Mouse (Mus musculus): ENCODE data around the gene Aox2. TPM values are rescaled to one million over a fixed set of nuclear protein-coding genes. Genes with fewer than 3 reads are reported as not detected.
A peak's percentile ranks its signal among the peaks of the same experiment; 100 is the strongest.

Gene Aox2
- polyA plus RNA-seq, 1 experiment from 2014 or later = 0.02 TPM

GRCm38 (mm10) chr1:58238440-58238839, 39.7 kb upstream of the Aox2 start:
- Histone ChIP-seq H3K4me2 (replicated peaks; ENCODE audit: low read depth, low read length) (no peak overlapping the region), H3K4me1 (ENCODE audit: insufficient read depth, low read depth, low read length) (no peaks in the 10 kb centered on the region), H3K9ac (replicated peaks; ENCODE audit: low read depth) (no peak overlapping the region), H3K27ac (ENCODE audit: low read length) (no peak overlapping the region), H3K27me3 (replicated peaks; ENCODE audit: insufficient read depth, low read length) (no peaks in the 10 kb centered on the region), H3K4me3 (ENCODE audit: low read depth, low read length) (no peak overlapping the region), H3K9me3 (ENCODE audit: low read length) (no peaks in the 10 kb centered on the region), H3K36me3 (ENCODE audit: insufficient read depth, low read length) (no peaks in the 10 kb centered on the region)
- ATAC-seq (no peak), DNase-seq (ENCODE audit: low spot score) (no peak)
- TF ChIP-seq CTCF (IDR thresholded peaks at IDR 0.05) = no peak
- TF ChIP-seq EP300 (IDR thresholded peaks at IDR 0.05) = no peak
- 64% methylated on average over 5 of the region's 5 CpGs for WGBS

GRCm38 (mm10) chr1:58238961-58239360, 39.2 kb upstream of the Aox2 start:
- Histone ChIP-seq H3K27me3 (replicated peaks; ENCODE audit: insufficient read depth, low read length) (no peaks in the 10 kb centered on the region), H3K4me3 (ENCODE audit: low read depth, low read length) (no peak overlapping the region), H3K27ac (ENCODE audit: low read length) (no peak overlapping the region), H3K4me2 (replicated peaks; ENCODE audit: low read depth, low read length) (no peak overlapping the region), H3K4me1 (ENCODE audit: insufficient read depth, low read depth, low read length) (no peaks in the 10 kb centered on the region), H3K36me3 (ENCODE audit: insufficient read depth, low read length) (no peaks in the 10 kb centered on the region), H3K9ac (replicated peaks; ENCODE audit: low read depth) (no peak overlapping the region), H3K9me3 (ENCODE audit: low read length) (no peaks in the 10 kb centered on the region)
- no peak for ATAC-seq
- TF ChIP-seq CTCF (IDR thresholded peaks at IDR 0.05) = no peak
- TF ChIP-seq EP300 (IDR thresholded peaks at IDR 0.05) = no peak
- 86% methylated on average over 9 of the region's 9 CpGs for WGBS
- DNase-seq (ENCODE audit: low spot score) = no peak

- H3K4me1 ChIP-seq (ENCODE audit: insufficient read depth, low read depth, low read length) = no peaks in the 10 kb centered on the region
- no peaks in the 10 kb centered on the region for H3K9me3 ChIP-seq (ENCODE audit: low read length)
- no peak overlapping the region for H3K4me2 ChIP-seq (replicated peaks; ENCODE audit: low read depth, low read length)
- H3K9ac ChIP-seq (replicated peaks; ENCODE audit: low read depth) = no peak overlapping the region
- DNase-seq (ENCODE audit: low spot score) (peak; percentile 26), ATAC-seq (0 out of 2 replicates have a peak, but pooled peaks have one; percentile 8)
- TF ChIP-seq EP300 (IDR thresholded peaks at IDR 0.05) (no peak), CTCF (IDR thresholded peaks at IDR 0.05) (no peak; the same call in 1 of the 2 replicates)
- no peak overlapping the region for H3K27ac ChIP-seq (ENCODE audit: low read length)
- WGBS = 53% methylated on average over 6 of the region's 6 CpGs
- H3K4me3 ChIP-seq (ENCODE audit: low read depth, low read length) = no peak overlapping the region
- no peaks in the 10 kb centered on the region for H3K36me3 ChIP-seq (ENCODE audit: insufficient read depth, low read length)
- H3K27me3 ChIP-seq (replicated peaks; ENCODE audit: insufficient read depth, low read length) = no peaks in the 10 kb centered on the region
Measured at GRCm38 (mm10) chr1:58240347-58240746, 37.8 kb upstream of the Aox2 start.

DNA sequence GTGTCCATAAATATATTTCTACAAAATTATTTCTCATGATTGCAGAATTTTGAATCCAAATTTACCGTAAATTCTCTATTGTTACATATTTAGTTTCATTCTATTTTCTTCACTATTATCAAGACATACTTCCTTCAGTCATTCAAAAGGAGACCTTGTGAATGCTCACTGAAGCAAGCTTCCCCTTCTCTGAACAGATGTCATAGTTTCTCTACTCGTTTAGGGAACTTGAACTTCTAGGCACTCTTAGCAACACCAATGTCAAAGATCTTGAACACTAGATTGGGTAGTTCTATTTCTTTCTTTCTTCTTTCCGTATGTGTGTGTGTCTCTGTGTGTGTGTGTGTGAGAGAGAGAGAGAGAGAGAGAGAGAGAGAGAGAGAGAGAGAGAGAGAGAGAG, 33.6 kb upstream of the Aox2 start:
- H3K9ac ChIP-seq (replicated peaks; ENCODE audit: low read depth) = no peak overlapping the region
- no peak overlapping the region for H3K4me3 ChIP-seq (ENCODE audit: low read depth, low read length)
- TF ChIP-seq EP300 (IDR thresholded peaks at IDR 0.05) (no peak), CTCF (IDR thresholded peaks at IDR 0.05) (no peak)
- H3K4me1 ChIP-seq (ENCODE audit: insufficient read depth, low read depth, low read length) = no peaks in the 10 kb centered on the region
- no peak overlapping the region for H3K27ac ChIP-seq (ENCODE audit: low read length)
- 72% methylated on average over 3 of the region's 3 CpGs for WGBS
- no peaks in the 10 kb centered on the region for H3K9me3 ChIP-seq (ENCODE audit: low read length)
- H3K36me3 ChIP-seq (ENCODE audit: insufficient read depth, low read length) = no peaks in the 10 kb centered on the region
- no peak overlapping the region for H3K4me2 ChIP-seq (replicated peaks; ENCODE audit: low read depth, low read length)
- H3K27me3 ChIP-seq (replicated peaks; ENCODE audit: insufficient read depth, low read length) = no peaks in the 10 kb centered on the region
- no peak for ATAC-seq
- no peak for DNase-seq (ENCODE audit: low spot score)

GRCm38 (mm10) chr1:58248518-58248917, 29.6 kb upstream of the Aox2 start:
- Histone ChIP-seq H3K4me3 (ENCODE audit: low read depth, low read length) (no peak overlapping the region), H3K9me3 (ENCODE audit: low read length) (no peaks in the 10 kb centered on the region), H3K9ac (replicated peaks; ENCODE audit: low read depth) (no peak overlapping the region), H3K4me1 (ENCODE audit: insufficient read depth, low read depth, low read length) (no peaks in the 10 kb centered on the region), H3K36me3 (ENCODE audit: insufficient read depth, low read length) (no peaks in the 10 kb centered on the region), H3K27me3 (replicated peaks; ENCODE audit: insufficient read depth, low read length) (no peaks in the 10 kb centered on the region), H3K27ac (ENCODE audit: low read length) (no peak overlapping the region), H3K4me2 (replicated peaks; ENCODE audit: low read depth, low read length) (no peak overlapping the region)
- DNase-seq (ENCODE audit: low spot score) = no peak
- no peak for ATAC-seq
- TF ChIP-seq EP300 (IDR thresholded peaks at IDR 0.05) (no peak), CTCF (IDR thresholded peaks at IDR 0.05) (no peak)
- WGBS = 47% methylated on average over 1 of the region's 1 CpGs

DNA sequence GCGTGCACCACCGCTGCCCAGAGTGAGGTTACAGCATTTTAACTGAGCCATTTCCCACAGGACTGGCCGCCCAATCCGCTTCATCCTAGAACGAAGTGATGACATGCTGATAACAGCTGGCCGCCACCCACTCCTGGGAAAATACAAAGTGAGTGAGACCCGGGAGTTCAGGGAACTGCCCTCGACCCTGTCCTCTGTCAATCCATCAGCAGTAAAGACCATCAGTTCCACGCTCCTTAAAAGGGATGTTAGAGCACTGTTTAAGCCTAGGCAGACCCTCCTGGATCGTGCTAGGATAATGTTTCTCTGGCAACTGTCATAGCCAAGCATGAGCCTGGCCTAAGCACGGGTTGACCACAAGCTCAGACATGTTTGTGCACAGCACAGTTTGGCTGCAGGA, 24.7 kb upstream of the Aox2 start:
- Histone ChIP-seq H3K36me3 (ENCODE audit: insufficient read depth, low read length) (no peaks in the 10 kb centered on the region), H3K9me3 (ENCODE audit: low read length) (no peaks in the 10 kb centered on the region), H3K4me1 (ENCODE audit: insufficient read depth, low read depth, low read length) (no peaks in the 10 kb centered on the region), H3K27me3 (replicated peaks; ENCODE audit: insufficient read depth, low read length) (no peaks in the 10 kb centered on the region), H3K4me3 (ENCODE audit: low read depth, low read length) (no peak overlapping the region), H3K9ac (replicated peaks; ENCODE audit: low read depth) (no peak overlapping the region), H3K27ac (ENCODE audit: low read length) (no peak overlapping the region), H3K4me2 (replicated peaks; ENCODE audit: low read depth, low read length) (no peak overlapping the region)
- DNase-seq (ENCODE audit: low spot score) (no peak), ATAC-seq (no peak)
- TF ChIP-seq EP300 (IDR thresholded peaks at IDR 0.05) (no peak), CTCF (IDR thresholded peaks at IDR 0.05) (no peak)
- WGBS = 51% methylated on average over 11 of the region's 11 CpGs

All from lung, postnatal 0 days (tissue).